Comparison of ENCODE assay signal across 18 mouse cellular contexts in genomic region chr4:107747454-107747853, GRCm38 (mm10). TPM values are rescaled to one million over a fixed set of nuclear protein-coding genes. Genes with fewer than 3 reads are reported as not detected.
A peak's percentile ranks its signal among the peaks of the same experiment; 100 is the strongest.
DNase-seq lines count a peak whose midpoint lies in the region; ATAC-seq and TF ChIP-seq lines count a peak whose summit lies in the region.
"Had no signal": no experiment of that assay in that cellular context is flagged by ENCODE, and none has a peak within 500 bp of the region (broad histone marks: within the 10 kb centered on the region; RNA-seq: fewer than 3 reads in every experiment).

No protein-coding gene starts in this region.

- TF ChIP-seq EP300 in MEL (IDR thresholded peaks at IDR 0.05; ENCODE audit: low read depth in 1 of 2, low read length in 2 of 2), result no peak

- no peak overlapping the region for H3K9ac ChIP-seq in liver, embryonic 11.5 days (ENCODE audit: low read depth, low read length)
- H3K9ac ChIP-seq in MEL (ENCODE audit: control insufficient read depth, low read depth, low read length, poor library complexity, severe bottlenecking), result 0 out of 2 replicates have a peak overlapping the region, but pooled peaks have one; percentile 1
- no peak overlapping the region for H3K9ac ChIP-seq in liver, embryonic 12.5 days
- H3K9ac ChIP-seq in midbrain, embryonic 16.5 days (ENCODE audit: low read depth, low read length), result no peak overlapping the region
- H3K9ac ChIP-seq: forebrain, embryonic 13.5 days; forebrain, postnatal 0 days had no signal

- H3K4me1 ChIP-seq in liver, embryonic 11.5 days (replicated peaks; ENCODE audit: control insufficient read depth, insufficient read depth, low read length), result peaks cover 16% of the 10 kb centered on the region
- H3K4me1 ChIP-seq in MEL (ENCODE audit: control insufficient read depth in 1 of 2, insufficient read depth in 2 of 2, low read length in 2 of 2), result peaks cover 8 to 29% of the 10 kb centered on the region in 2 experiments
- H3K4me1 ChIP-seq in liver, embryonic 12.5 days, result peaks cover 25% of the 10 kb centered on the region
- H3K4me1 ChIP-seq in megakaryocyte, embryonic 14.5 days, result peaks cover 88% of the 10 kb centered on the region
- H3K4me1 ChIP-seq in midbrain, embryonic 16.5 days (ENCODE audit: control insufficient read depth, insufficient read depth, low read length), result peaks cover 15% of the 10 kb centered on the region

- no peak for TF ChIP-seq RAD21 in MEL (IDR thresholded peaks at IDR 0.05; ENCODE audit: low read depth, low read length)

- peaks cover 26% of the 10 kb centered on the region for H3K27me3 ChIP-seq in liver, embryonic 11.5 days (replicated peaks; ENCODE audit: control insufficient read depth, insufficient read depth, low read length)
- no peaks in the 10 kb centered on the region for H3K27me3 ChIP-seq in MEL (ENCODE audit: control insufficient read depth in 1 of 2, insufficient read depth in 2 of 2, low read length in 2 of 2)
- peaks cover 54% of the 10 kb centered on the region for H3K27me3 ChIP-seq in liver, embryonic 12.5 days (replicated peaks)
- peaks cover 36% of the 10 kb centered on the region for H3K27me3 ChIP-seq in megakaryocyte, embryonic 14.5 days (replicated peaks)
- no peaks in the 10 kb centered on the region for H3K27me3 ChIP-seq in midbrain, embryonic 16.5 days (ENCODE audit: control insufficient read depth, insufficient read depth, low read depth, low read length)
- H3K27me3 ChIP-seq: forebrain, embryonic 13.5 days had no signal

- no peaks in the 10 kb centered on the region for H3K36me3 ChIP-seq in liver, embryonic 11.5 days (ENCODE audit: control insufficient read depth, insufficient read depth, low read length)
- H3K36me3 ChIP-seq in MEL (ENCODE audit: control insufficient read depth in 1 of 2, insufficient read depth in 2 of 2, low read length in 2 of 2), result peaks cover 0 to 20% of the 10 kb centered on the region in 2 experiments; a peak in 2 of 4 replicates
- H3K36me3 ChIP-seq in liver, embryonic 12.5 days, result no peaks in the 10 kb centered on the region
- no peaks in the 10 kb centered on the region for H3K36me3 ChIP-seq in megakaryocyte, embryonic 14.5 days (replicated peaks; ENCODE audit: low read length)
- no peaks in the 10 kb centered on the region for H3K36me3 ChIP-seq in midbrain, embryonic 16.5 days (ENCODE audit: control insufficient read depth, insufficient read depth, low read length)
- H3K36me3 ChIP-seq: embryonic facial prominence, embryonic 10.5 days had no signal

- no peaks in the 10 kb centered on the region for H3K79me2 ChIP-seq in MEL (ENCODE audit: control insufficient read depth, insufficient read depth, low read length, poor library complexity)

- TF ChIP-seq CTCF in MEL (IDR thresholded peaks at IDR 0.05 in 2 of 3, conservative IDR thresholded peaks at IDR 0.05 in 1 of 3; ENCODE audit: control insufficient read depth in 1 of 3, insufficient read depth in 1 of 3, low read depth in 2 of 3, low read length in 3 of 3, poor library complexity in 1 of 3, severe bottlenecking in 1 of 3), result no peak

- no peak overlapping the region for H3K27ac ChIP-seq in liver, embryonic 11.5 days (ENCODE audit: low read depth, low read length)
- peak overlapping the region; percentile 58 for H3K27ac ChIP-seq in MEL (ENCODE audit: control insufficient read depth, low read depth, low read length)
- no peak overlapping the region for H3K27ac ChIP-seq in liver, embryonic 12.5 days
- H3K27ac ChIP-seq in midbrain, embryonic 16.5 days (ENCODE audit: low read length), result no peak overlapping the region
- H3K27ac ChIP-seq: embryonic facial prominence, embryonic 10.5 days; forebrain, embryonic 13.5 days; heart, adult 2 months had no signal

- no peak for ATAC-seq in liver, embryonic 11.5 days (replicated peaks; ENCODE audit: low FRiP score)
- no peak for ATAC-seq in liver, embryonic 12.5 days
- no peak for ATAC-seq in midbrain, embryonic 16.5 days
- ATAC-seq: forebrain, embryonic 13.5 days; forebrain, postnatal 0 days; hindbrain, embryonic 16.5 days; inflammation-experienced regulatory T-cells, adult 6 months had no signal

- TF ChIP-seq POLR2A in MEL (IDR thresholded peaks at IDR 0.05; ENCODE audit: control insufficient read depth in 1 of 2, insufficient read depth in 1 of 2, low read depth in 1 of 2, low read length in 2 of 2, poor library complexity in 1 of 2), result no peak

- DNase-seq in liver, embryonic 11.5 days (ENCODE audit: low spot score), result no peak
- DNase-seq in liver, result no peak
- no peak for DNase-seq in MEL (ENCODE audit: low read depth, low spot score)
- DNase-seq in retina, embryonic 14.5 days (ENCODE audit: low spot score), result no peak
- DNase-seq: adrenal gland, postnatal 10 days; cerebellum, adult 2 months; cerebellum, postnatal 10 days; forebrain, postnatal 0 days; gastrocnemius, postnatal 14 days; heart, adult 2 months; heart, postnatal 36 days had no signal

- H3K4me2 ChIP-seq in liver, embryonic 11.5 days, result 0 out of 2 replicates have a peak overlapping the region, but pooled peaks have one; percentile 15
- H3K4me2 ChIP-seq in liver, embryonic 12.5 days, result peak overlapping the region; percentile 29; the same call in 1 of the 2 replicates
- H3K4me2 ChIP-seq in midbrain, embryonic 16.5 days (ENCODE audit: low read length), result no peak overlapping the region
- H3K4me2 ChIP-seq: forebrain, embryonic 13.5 days had no signal

- no peaks in the 10 kb centered on the region for H3K9me3 ChIP-seq in liver, embryonic 11.5 days (ENCODE audit: control insufficient read depth, low read length)
- H3K9me3 ChIP-seq in MEL (replicated peaks; ENCODE audit: insufficient read depth, low read length), result no peaks in the 10 kb centered on the region
- no peaks in the 10 kb centered on the region for H3K9me3 ChIP-seq in liver, embryonic 12.5 days (replicated peaks)
- H3K9me3 ChIP-seq in megakaryocyte, embryonic 14.5 days, result no peaks in the 10 kb centered on the region
- no peaks in the 10 kb centered on the region for H3K9me3 ChIP-seq in midbrain, embryonic 16.5 days (replicated peaks; ENCODE audit: control insufficient read depth, low read length, poor library complexity, severe bottlenecking)
- H3K9me3 ChIP-seq: embryonic facial prominence, embryonic 10.5 days; forebrain, embryonic 13.5 days had no signal

- H3K4me3 ChIP-seq in liver, embryonic 11.5 days (ENCODE audit: low read depth, low read length), result no peak overlapping the region
- H3K4me3 ChIP-seq in MEL (ENCODE audit: control insufficient read depth in 1 of 2, insufficient read depth in 1 of 2, low read depth in 2 of 2, low read length in 2 of 2), result no peak overlapping the region
- no peak overlapping the region for H3K4me3 ChIP-seq in liver, embryonic 12.5 days
- H3K4me3 ChIP-seq in megakaryocyte, embryonic 14.5 days (replicated peaks), result peak overlapping the region; percentile 62
- no peak overlapping the region for H3K4me3 ChIP-seq in midbrain, embryonic 16.5 days (ENCODE audit: low read depth, low read length)
- H3K4me3 ChIP-seq: embryonic facial prominence, embryonic 10.5 days; forebrain, embryonic 13.5 days; heart, adult 2 months had no signal

- WGBS in liver, embryonic 11.5 days, result 78% methylated on average over 9 of the region's 9 CpGs
- 68% methylated on average over 9 of the region's 9 CpGs for WGBS in liver, embryonic 12.5 days (ENCODE audit: insufficient replicate concordance)
- 88% methylated on average over 9 of the region's 9 CpGs for WGBS in midbrain, embryonic 16.5 days

TF ChIP-seq in MEL, 35 proteins besides CTCF, POLR2A, EP300 and RAD21:
- peak; percentile 60 for TF ChIP-seq MAX (IDR thresholded peaks at IDR 0.05; ENCODE audit: low read length)
- TF ChIP-seq NELFE (IDR thresholded peaks at IDR 0.05; ENCODE audit: low read depth, low read length), result 0 out of 2 replicates have a peak, but pooled peaks have one; percentile 24
- no peak for TF ChIP-seq TAL1 (IDR thresholded peaks at IDR 0.05; ENCODE audit: low read length)
- TF ChIP-seq ZKSCAN1 (IDR thresholded peaks at IDR 0.05; ENCODE audit: low read depth, low read length), result no peak

RNA-seq across cellular contexts. Expression of gene Lrp8, which starts 54.6 kb away (rescaled TPM):
- 5.3 and 5.9 TPM in 2 replicates for polyA plus RNA-seq in liver, embryonic 11.5 days (2014; fragmentation: Nextera tagmentation; extraction: Ambion mirVana)
- 20.6 and 25.2 TPM in 2 replicates for total RNA-seq in MEL (2012; rRNA removed)
- 10 to 100 TPM in 1 of 2 experiments, not detected in 1; 33.2 TPM for polyA plus RNA-seq in MEL (2012; ENCODE audit: insufficient read depth in 1 of 2, insufficient read length in 2 of 2, low read depth in 1 of 2, low replicate concordance in 2 of 2, missing spikeins in 1 of 2)
- 7.6 and 8.5 TPM in 2 replicates for polyA plus RNA-seq in liver, embryonic 12.5 days (2016; fragmentation: Nextera tagmentation; extraction: Ambion mirVana)
- polyA plus RNA-seq in megakaryocyte, embryonic 14.5 days (2012; ENCODE audit: insufficient read depth, low replicate concordance), result 14.7 and 29.4 TPM in 2 replicates
- 44.4 and 56.0 TPM in 2 replicates for polyA plus RNA-seq in midbrain, embryonic 16.5 days (2015; fragmentation: Nextera tagmentation; extraction: Ambion mirVana)
